Mouse (Mus musculus): ENCODE data around the gene Gm17622. TPM values are rescaled to one million over a fixed set of nuclear protein-coding genes. Genes with fewer than 3 reads are reported as not detected.

Gm17622 gene
- not detected in 2 replicates for polyA plus RNA-seq (2012; rRNA removed)

GRCm38 (mm10) chr13:96490433-96490832 lies at the start of gene Gm17622:
Gm17622 (plus strand) TSS chr13:96490733.

GRCm38 (mm10) chr13:96470957-96471356 lies 19.6 kb upstream of the Gm17622 start, which contains the start of gene Ankdd1b:
Ankdd1b (minus strand) TSS chr13:96471198.

Other genes with a start within 250 kb of the Gm17622 start
- gene Poc5, start 102.4 kb upstream of the Gm17622 start, polyA plus RNA-seq (2012; rRNA removed), result 14.8 and 23.2 TPM in 2 replicates
- gene Ankdd1b, start 19.5 kb upstream of the Gm17622 start, polyA plus RNA-seq (2012; rRNA removed), result 0.20 TPM in 1 of 2 replicates, not detected in the other
- 5.3 and 7.9 TPM in 2 replicates for gene Polk, start 51.8 kb downstream of the Gm17622 start, polyA plus RNA-seq (2012; rRNA removed)
- gene Col4a3bp, start 51.9 kb downstream of the Gm17622 start, polyA plus RNA-seq (2012; rRNA removed), result 15.2 and 19.1 TPM in 2 replicates
- 108 and 181 TPM in 2 replicates for gene Hmgcr, start 180.2 kb downstream of the Gm17622 start, polyA plus RNA-seq (2012; rRNA removed)

All from central nervous system, embryonic 11.5 days (tissue).